Mouse (Mus musculus): ENCODE results near the gene Osbpl5.
A peak's percentile ranks its signal among the peaks of the same experiment; 100 is the strongest.
"Not testable (repeated sequence)": the region's sequence is repeated elsewhere in the genome, so short reads cannot be mapped to it uniquely, and the experiment has no call there.

The Osbpl5 gene

GRCm38 (mm10) chr7:143706697-143707438, 49.9 kb downstream of the Osbpl5 start:
- peak; percentile 86 for DNase-seq (ENCODE audit: low spot score)

DNA sequence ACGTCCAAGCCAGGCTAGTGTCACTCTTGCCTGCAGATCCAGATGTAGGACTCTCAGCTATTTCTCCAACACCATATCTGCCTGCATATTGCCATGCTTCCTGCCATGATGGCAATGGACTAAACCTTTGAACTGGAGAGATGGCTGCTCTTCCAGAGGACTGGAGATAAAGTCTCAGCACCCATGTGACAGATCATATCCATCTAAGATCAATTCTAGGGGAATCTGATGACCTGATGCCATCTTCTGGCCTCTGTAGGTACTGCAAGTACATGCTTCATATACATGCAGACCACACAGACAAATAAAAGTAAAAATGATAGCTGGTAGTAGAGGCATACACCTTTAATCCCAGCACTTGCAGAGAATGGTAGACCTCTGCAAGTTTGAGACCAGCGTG, 60.6 kb downstream of the Osbpl5 start:
- DNase-seq (ENCODE audit: low spot score) = no peak

DNA sequence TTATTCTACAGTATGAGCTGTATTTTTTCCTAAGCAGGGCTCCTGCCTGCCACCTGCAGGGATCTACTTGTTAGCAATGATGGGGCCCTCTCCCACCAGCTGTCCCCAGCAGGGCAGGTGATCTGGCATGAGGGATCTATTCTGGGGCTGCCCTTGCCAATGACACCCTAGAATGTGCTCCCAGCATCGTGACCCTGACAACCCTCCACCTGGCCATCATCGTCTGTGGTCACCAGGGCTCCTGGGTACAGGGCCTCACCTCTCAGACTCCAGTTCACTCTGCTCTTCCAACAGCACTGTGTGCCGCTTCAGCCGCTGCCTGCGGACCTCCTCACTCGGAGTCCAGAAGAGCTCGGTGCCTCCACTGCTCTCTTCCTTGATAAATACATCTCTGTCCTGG, 62.2 kb downstream of the Osbpl5 start:
- DNase-seq (ENCODE audit: low spot score) = no peak

GRCm38 (mm10) chr7:143692746-143693510, 63.9 kb downstream of the Osbpl5 start:
- no peak for DNase-seq (ENCODE audit: low spot score)

DNA sequence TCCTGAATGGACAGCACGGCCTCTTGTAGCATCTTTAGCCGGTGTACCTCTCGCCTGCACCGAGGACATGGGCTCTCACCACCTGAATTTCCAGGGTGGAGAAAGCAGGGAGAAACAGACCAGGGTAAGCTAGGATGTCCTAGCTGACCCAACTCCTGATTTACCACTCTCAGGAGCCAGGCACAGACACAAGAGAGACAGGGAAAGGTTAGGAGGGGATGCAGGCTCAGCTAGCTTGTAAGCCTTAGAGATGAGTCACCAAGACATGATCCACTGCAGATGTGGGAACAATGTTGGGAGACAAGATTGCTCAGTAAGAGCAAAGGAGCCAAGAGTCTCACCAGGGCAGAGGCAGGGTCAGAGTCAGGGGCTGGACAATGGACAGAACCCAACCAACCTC, 64.9 kb downstream of the Osbpl5 start:
- DNase-seq (ENCODE audit: low spot score) = no peak

GRCm38 (mm10) chr7:143691181-143691580, 65.6 kb downstream of the Osbpl5 start:
- DNase-seq (ENCODE audit: low spot score) = no peak

- no peak for DNase-seq (ENCODE audit: low spot score)
Measured at GRCm38 (mm10) chr7:143689946-143690345, 66.8 kb downstream of the Osbpl5 start.

DNA sequence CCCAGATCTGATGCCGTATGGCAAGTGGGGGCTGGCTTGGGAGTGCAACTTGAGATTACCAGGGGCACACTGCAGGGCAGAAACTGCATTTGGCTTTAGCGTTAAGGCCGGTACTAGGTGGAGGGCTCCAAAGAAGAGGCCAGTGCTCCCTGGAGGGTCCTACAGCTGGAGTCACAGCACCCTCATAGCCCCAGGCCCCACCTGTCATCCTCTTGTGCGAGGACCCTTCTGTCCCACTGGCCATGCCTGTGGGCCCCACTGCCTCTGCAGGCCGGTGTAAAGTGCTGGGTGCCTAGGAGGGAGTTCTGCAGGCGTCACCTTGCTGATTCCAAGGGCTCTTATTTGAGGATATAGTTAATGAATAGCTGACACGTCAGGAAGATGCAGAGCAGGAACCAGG, 67.3 kb downstream of the Osbpl5 start:
- no peak for DNase-seq (ENCODE audit: low spot score)

GRCm38 (mm10) chr7:143686676-143687075, 70.1 kb downstream of the Osbpl5 start:
- not testable (repeated sequence) for DNase-seq (ENCODE audit: low spot score)

DNA sequence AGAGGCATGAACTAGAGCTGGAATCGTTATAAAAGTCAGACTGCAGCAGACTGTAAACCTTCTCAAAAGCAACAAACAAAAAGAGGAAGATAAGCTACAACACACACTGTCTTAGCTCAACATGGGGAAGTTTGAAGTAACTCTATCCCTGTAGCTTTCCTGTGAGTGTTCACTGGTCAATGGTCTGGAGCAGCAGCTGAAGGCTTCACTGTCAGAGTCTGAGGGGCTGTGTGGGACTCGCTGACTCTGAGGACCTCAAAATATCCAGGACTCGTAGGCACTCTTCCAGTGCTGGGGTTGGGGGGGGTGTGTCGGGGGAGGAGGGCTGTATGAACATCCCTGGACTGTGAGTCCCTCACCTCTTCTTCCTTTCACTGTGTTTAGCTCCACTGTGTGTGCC, 70.6 kb downstream of the Osbpl5 start:
- not testable (repeated sequence) for DNase-seq (ENCODE audit: low spot score)

- DNase-seq (ENCODE audit: low spot score) = no peak
Measured at GRCm38 (mm10) chr7:143685359-143686067, 71.3 kb downstream of the Osbpl5 start, which contains the start of gene Tnfrsf23. Tnfrsf23 (minus strand) TSS chr7:143685872.

GRCm38 (mm10) chr7:143684569-143684968, 72.2 kb downstream of the Osbpl5 start:
- not testable (repeated sequence) for DNase-seq (ENCODE audit: low spot score)

DNA sequence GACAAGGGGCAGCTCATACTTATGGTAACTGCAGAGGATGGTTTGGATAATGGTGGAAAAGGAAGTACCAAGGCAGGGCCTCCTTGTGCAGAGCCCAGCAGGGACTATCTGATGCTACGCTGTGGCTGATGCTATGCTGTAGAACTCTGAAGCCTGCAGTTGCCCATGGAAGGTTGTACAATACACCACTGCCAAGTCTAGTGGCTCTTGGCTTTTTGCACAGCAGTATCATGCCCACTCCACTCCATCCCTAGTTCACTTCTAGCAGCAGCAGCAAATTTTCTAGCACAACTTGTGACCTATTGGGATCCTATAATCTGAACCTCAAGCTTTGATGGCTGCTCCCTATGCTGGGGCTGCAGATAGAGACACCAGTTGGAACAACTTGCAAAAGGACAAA, 75.2 kb downstream of the Osbpl5 start:
- no peak for DNase-seq (ENCODE audit: low spot score)

- DNase-seq (ENCODE audit: low spot score) = not testable (repeated sequence)
Measured at GRCm38 (mm10) chr7:143680836-143681235, 75.9 kb downstream of the Osbpl5 start.

DNA sequence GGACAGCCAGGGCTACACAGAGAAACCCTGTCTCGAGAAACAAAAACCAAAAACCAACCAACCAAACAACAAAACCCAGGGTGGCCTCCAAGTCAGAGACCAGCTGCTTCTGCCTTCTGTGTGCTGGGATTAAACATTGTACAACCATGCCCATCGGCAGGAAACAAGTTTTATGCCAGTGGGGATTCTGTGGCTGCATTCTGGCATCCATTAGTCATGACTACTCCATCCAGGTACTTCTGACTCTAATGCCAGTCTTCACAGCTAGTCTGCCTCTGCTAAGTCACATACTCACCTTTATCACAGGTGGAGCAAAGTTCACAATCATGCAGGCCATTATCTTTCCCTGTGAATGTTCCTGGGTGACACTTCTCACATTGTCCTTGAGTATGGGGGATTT, 77.1 kb downstream of the Osbpl5 start:
- DNase-seq (ENCODE audit: low spot score) = not testable (repeated sequence)

GRCm38 (mm10) chr7:143666427-143667311, 90.1 kb downstream of the Osbpl5 start:
- no peak for DNase-seq (ENCODE audit: low spot score)

DNA sequence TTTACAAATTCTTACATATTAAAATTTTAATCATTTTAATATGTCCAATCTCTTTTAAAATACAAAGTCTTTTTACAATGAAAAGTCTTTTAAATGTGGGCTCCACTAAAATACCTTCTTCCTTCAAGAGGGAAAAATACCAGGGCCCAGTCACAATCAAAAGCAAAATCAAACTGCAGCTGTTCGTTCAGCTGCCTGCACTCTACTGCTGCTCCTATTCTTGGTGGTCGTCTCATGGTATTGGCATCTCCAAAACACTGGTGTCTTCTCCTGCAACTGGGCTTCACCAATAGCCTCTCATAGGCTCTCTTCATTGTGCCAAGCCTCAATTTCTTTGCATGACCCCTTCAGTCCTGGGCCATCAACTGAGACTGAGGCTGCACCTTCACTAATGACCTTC, 93.3 kb downstream of the Osbpl5 start:
- DNase-seq (ENCODE audit: low spot score) = no peak

GRCm38 (mm10) chr7:143660797-143661196, 96.0 kb downstream of the Osbpl5 start:
- no peak for DNase-seq (ENCODE audit: low spot score)

DNA sequence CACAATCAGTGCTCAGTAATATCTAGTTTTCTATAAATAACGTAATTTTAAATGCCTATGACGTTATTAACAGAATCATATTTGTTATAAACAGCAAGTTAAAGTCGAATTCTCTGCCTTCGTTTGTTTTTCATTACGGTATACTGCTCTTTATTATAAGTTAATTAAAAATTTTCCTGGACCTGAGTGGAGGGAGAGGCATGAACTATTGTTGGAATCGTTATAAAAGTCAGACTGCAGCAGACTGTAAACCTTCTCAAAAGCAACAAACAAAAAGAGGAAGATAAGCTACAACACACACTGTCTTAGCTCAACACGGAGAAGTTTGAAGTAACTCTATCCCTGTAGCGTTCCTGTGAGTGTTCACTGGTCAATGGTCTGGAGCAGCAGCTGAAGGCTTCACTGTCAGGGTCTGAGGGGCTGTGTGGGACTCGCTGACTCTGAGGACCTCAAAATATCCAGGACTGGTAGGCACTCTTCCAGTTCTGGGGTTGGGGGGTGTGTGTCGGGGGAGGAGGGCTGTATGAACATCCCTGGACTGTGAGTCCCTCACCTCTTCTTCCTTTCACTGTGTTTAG, 106.9 kb downstream of the Osbpl5 start:
- DNase-seq (ENCODE audit: low spot score) = not testable (repeated sequence)

- DNase-seq (ENCODE audit: low spot score) = peak; percentile 21
Measured at GRCm38 (mm10) chr7:143649034-143649768, 107.6 kb downstream of the Osbpl5 start, which contains the start of gene Tnfrsf22. Tnfrsf22 (minus strand) TSS chr7:143649661.
